Mouse (Mus musculus) kidney, postnatal 14 days (tissue): Measurements from ENCODE around the gene Tvp23b.

ENCODE experiments used
- DNase-seq: peaks from one replicate; pipeline ENCODE4 v3.0.0; 2022; ENCODE audit warnings: mixed read lengths

Tvp23b gene

DNA sequence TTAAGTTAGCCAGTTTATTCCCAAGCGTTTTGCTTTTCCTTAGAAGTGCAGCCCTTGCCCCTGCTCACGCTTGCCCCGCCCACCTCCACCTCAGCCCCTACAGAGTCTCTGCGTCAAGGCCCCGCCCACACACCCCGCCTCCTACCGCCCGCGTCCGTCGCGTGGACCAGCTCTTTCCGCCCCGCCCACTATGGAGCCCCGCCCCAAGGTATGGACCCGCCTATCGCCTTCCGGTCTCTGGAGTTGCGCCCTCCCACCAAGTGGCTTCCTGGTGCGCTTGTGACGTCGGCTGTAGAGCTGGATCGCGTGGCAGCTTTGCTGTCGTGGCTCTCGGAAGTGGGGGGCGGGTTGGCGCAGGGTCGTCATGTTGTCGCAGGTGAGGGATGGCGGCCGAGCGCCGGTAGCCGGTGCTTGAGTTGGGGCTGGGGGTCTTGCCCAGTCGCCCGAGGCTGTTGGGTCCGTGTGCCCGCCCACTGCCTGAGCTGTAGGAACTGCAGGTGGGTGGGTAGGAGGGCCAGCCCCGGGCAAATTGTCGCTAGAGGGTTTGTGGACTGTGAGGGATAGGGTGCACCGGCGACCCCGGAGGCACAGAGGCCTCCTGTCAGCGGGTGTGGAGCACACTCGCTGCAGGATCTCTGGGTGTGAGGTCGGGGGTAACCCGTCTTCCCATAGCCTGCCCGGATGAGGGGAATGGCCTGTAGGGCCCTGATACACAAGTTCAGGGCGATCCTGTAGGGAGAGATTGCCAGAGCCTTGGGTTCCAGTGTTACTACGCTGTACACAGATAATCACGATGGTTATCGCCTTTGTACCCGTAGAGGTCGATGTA is at the start of gene Tvp23b:
TSS of gene Tvp23b (plus strand) at position 236 of the 829 bp plus-strand sequence.
- peak; percentile 99 for DNase-seq

DNA sequence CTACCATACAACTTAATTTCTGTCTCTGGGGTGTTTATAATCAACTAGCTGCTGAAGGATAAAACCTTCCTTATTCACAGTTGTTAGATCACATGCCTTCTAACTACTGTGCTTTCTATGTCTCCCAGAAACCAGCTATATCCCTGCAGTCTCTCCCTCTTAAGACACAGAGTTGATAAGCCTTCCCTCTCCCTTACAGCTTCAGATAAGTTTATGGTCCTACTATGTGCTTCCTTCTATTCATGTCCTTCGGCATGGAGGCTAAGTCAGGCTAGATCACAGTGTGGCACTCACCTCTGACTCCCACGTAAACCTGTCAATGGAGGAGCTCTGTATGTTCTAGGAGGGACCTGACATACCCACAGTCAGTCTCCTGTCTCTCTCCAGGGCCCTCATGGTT is 48.9 kb upstream of the Tvp23b start:
- no peak for DNase-seq

DNA sequence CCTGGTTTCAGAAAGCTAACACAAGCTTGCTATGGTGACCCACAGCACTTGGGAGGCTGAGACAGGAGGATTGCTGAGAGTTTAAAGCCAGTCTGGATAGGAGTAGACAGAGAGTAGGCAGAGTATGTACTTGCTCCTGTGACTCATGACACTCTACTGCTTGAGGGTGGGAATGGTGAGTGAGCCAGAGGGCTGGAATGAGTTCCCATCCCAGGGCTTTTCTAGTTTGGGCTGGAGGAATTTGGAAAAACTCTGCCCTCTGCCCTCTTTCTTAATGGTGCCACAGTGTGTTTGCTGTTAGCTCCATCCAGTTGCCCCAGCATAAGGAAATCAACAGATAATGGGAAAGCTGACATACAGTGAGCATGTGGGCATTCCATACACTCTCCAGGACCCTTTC is 47.3 kb upstream of the Tvp23b start:
- DNase-seq = no peak

DNA sequence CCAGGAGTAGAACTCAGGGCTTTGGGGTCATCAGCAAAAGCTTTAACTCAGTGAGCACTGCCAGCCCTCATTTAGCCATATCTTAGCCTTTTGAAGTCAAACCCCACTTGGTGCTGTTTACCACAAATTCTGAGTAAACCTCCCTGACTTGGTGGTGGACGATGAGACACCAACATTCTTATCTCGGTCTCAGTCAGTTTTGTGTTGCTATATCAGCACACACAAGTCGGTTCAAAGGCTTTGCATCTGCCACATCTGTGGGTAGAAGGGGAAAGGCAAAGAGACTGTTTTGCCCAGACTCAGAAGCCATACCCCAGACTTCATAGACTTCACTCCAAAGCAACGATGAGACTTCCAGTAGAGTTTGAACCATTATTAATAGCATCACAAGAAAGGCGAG is 34.7 kb upstream of the Tvp23b start:
- DNase-seq = no peak

DNA sequence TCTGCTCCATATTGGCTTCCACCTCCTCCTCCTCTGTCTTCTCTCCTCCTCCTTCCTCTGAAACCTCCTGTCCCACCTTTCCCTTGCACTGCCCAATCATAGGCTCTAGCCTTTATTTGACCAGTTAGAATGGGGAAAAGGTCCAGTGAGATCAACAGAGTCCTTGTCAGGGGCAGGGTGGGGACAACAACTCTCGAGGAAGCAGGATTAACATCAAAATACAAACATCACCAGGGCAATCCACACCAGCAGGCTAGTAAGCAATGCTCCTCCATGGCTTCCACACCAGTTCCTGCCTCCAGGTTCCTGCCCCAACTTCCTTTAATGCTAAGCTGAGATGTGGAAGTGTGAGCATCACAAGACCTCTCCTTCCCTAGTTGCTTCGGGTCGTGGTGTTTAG is 33.5 kb upstream of the Tvp23b start:
- no peak for DNase-seq

DNA sequence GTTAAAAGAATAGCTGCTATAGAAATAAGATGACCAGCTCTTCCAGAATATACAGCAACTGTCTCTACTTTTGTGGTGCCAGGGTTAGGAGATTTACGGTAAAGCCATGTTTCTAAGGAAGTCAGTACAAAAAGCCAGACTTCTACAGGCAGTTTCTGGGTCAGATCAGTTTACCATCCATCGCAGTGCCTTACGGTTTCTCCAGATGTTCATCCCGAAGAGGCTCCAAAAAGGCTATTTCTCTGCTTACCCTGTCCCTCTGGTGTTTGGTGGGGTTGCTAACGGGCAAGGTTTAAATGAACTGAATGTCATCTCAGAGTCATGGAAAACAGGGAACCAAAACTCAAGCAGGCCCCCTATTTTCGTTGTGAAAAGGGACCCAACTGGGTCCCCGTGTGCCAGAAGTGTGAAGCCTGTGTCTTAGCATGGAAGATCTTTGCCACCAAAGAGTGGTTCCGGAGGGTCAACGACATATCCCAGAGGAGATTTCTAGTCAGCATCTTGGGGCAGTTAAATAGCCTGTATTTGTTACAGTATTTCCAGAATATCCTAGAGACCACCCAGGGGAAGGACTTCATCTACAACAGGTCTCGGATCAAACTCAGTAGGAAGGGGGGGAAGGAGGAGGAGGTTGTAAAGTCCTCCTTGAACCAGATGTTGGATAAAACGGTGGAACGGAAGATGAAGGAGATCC is 32.1 kb upstream of the Tvp23b start, which contains the start of gene Fbxw10:
TSS of gene Fbxw10 (plus strand) at position 109 of the 694 bp plus-strand sequence.
- DNase-seq = peak; percentile 30

DNA sequence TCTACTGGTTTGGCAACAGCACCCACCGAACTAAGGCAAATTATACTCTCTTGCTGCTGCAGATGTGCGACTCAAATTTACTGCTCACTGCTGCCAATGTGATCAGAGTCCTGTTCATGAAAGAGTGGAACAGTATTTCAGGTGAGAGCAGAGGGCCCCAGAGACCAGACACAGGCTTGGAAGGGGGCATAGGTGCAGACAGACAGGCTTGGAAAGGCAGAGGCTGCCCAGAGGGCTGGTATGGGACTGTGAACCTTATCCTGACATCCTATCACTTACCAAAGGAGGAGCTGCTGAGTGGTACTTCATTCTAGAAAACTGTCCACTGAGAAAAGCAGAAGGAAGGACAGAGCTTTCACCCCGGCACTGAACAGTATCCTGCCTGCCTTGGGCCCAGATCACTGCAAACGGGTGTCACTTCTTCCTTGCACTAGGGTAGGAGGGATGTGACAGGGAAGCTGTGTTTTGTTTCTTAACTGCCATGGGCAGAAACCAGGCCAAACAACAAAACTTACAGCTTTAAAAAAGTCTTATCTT is 31.5 kb upstream of the Tvp23b start:
- DNase-seq = no peak

DNA sequence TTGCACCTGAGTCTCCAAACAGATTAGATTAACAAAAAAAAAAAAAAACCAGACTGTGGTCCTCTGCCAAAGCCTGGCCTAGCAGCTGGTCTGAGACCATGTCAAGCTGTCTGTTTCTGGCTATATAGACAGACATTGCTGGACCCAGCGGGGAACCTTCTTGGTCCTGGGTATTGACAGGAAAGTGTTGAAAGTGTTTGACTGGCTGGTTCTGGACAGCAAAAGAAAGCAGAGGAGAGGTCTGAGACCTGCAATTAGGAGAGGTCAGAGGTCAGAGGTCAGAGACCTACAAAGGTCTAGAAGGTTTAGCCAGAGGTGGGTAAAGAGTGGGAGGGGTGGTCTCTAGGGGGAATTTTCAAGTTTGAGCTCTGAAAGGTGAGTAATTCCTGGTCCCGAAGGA is 31.0 kb upstream of the Tvp23b start:
- no peak for DNase-seq

DNA sequence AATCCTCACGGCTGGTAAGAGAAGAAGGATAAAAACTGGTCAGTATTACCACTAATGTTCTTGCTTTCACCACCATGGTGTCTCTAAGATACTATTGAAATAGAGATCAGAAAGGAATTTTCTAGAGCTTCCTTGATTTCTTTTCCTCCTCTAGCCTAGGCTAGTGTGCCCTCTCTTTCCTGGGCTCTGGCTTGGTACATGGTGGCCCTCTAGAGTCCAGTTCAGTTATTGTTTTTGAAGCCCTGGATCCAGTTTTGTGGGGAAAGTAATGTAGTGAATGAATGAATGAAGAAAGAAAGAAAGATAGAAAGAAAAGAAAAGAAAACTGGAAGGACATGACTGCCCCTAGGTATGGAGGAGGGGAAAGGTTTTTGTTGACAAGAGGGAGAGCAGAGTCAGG is 28.1 kb upstream of the Tvp23b start:
- peak; percentile 36 for DNase-seq

DNA sequence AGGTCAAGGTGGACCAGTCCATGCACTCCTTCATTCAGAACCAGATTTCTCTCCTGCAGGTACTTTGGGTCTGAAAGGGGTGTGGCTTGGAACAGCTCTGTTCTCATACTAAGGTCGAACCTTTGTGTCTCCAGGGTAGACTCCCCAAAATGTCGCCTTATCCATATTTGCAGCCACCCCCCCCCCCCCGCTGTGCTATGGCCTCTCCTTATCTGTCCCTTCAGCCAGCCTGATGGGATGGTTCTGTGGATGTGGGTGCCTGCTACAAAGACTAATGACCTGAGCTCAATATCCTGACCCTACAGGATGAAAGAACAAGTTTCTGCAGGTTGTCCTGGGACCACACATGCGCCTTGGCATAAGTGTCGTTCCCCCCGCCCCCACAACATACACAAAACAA is 25.9 kb upstream of the Tvp23b start:
- no peak for DNase-seq

DNA sequence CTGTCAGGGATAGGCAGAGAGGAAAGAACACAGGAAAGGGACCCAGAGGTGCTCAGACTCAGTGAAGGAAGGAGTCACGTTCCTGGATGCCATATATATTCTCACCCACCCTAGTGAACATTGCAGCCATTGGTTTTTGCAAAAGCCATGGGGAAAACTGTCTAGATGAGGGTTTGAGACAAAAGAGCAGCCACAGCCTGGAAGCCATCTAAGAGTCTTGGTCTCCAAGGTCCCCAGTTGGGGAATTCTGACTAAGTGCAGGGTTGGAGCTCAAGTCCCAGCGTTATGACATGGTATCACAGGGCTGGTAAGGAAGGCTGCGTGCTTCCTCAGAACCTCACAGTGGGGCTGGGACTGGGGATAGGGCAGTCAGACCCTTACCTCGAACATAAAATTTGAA is 13.7 kb upstream of the Tvp23b start:
- no peak for DNase-seq

DNA sequence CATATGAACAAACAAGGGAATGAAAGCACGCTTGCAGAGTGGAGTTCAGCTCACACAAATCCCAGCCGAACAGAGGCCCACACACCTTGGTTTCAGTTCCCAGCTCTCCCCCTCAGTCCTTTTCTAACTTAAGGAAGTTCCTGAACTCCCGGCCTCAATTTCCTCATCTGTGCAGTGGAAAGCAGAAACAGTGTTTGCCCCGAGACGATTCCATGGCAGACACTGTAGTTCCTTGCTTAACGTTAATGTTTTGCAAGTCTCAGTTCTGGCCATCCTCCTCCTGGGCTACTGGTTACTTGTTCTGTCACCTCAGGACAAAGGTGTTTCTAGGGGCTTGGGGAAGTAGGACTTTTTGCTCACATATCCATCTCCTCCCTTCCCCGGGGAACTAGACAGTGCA is 12.6 kb upstream of the Tvp23b start:
- DNase-seq = no peak

DNA sequence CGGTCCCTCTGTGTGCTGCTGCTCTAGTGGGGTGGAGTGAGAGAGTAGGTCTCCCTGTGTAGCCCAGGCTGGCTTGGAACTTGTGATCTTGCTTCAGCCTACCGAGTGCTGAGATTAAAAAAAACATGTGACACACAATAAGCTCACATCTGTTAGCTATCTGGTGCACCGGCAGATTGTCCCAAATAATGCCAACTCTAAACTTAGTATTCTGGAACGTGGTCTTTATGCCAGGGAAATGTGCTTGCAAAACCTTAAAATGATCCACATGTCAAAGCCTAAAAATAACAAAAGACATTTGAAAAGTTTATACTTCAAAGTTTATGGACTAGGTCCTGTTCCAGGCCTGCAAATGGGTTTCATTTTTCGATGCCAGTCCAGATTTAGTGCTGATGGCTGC is 10.1 kb upstream of the Tvp23b start:
- no peak for DNase-seq

DNA sequence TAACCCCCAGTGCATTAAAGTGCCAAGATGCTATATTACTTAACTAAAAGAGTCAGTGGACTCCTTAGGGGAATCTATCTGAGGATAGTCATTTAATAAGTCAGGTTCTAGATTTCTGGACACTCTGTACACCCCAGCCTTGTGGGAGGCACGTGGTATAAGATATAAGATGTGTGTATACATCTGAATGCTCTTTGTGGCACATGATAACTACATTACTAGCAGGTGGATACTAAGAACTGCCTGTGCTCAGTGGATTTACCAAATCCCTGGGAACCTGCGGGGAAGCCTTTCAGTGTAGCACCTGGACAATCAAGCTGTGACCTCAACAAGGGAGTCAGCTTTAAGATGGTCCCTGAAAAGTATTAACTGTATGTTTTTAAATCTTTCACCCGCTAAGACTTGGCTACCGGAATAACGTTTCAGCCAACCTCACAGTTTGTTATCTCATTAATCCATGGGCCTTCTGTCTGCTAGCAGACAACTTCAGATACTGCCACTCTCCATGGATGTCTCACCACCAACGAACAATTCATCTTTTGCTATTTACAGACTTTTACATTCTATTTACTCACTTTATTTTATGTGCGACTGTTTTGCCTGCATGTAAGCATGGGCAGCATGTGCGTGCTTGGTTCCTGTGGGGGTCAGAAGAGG is 9.4 kb upstream of the Tvp23b start:
- no peak for DNase-seq

DNA sequence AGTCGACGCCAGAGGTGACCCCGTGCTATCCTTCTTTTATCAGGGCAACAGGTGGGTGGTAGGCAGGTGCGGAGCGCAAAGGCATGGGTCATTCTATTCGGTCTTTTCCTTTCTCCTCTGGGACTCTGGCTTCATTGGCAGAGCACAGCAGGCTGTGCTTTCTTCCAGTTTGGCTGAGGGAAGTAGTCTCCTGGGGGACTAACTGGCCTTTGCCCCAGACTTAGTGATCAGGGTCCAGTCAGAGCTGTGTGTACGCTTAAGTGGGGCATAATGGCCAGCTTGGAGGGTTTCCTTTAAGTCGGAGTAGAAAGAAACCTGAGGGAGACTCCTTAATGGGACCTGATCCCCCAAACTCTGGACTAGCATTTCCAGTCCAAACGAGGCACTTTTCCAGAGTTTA is 5.8 kb upstream of the Tvp23b start:
- DNase-seq = no peak

DNA sequence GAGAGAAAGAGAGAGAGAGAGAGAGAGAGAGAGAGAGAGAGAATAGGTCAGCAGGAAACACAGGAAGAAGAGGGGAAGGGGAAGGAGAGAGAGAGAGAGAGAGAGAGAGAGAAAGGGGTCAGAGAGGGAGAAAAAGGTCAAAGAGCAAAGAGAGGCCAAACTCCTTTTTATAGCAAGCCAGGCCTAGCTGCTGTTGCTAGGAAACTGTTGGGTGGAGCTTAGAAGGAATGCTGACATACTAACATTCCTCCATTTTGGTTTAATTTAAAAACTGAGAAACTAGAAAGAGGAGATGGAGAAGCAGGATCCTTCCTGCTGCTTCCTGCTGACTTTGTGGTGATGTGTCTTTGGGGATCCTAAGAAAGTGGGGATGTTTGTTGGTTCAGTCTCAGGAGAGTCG is 3.6 kb upstream of the Tvp23b start:
- no peak for DNase-seq

DNA sequence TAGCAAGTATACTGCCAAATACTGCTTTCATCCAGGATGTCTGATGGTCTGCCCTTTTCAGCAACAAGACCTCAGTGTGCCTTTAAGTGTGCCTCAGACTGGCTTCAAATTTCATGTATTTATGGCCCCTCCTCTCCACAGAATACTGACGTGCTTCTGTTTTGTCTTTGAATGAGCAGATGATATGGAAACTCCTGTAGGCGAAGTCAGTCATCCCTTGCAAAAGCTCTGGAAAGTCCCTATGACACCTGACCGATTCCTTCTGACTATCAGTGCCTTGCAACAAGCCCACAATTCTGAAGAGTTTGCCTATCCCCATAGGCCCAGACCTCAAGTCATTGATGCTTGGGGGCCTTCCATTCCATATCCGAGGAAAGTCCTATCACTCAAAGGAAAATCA is 2.8 kb upstream of the Tvp23b start:
- DNase-seq = no peak

DNA sequence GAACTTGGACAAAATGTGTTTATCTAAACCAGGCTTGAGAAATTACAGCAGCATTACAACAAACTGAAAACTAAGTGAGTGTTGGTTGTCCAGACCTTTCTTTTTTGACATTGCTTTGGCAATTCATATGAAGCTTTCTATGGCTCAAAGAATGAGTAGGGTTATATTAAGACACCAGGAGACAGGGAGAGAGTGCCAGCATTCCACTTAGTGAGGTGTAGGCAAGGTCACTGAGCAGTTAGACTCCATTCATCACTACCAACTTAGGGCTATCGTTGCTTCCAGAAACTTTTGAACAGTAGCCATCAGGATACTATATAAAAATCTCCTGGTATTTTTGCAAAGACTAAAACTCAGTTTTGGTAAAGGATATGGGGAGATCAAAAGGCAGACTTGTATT is 1.9 kb upstream of the Tvp23b start:
- DNase-seq = no peak

DNA sequence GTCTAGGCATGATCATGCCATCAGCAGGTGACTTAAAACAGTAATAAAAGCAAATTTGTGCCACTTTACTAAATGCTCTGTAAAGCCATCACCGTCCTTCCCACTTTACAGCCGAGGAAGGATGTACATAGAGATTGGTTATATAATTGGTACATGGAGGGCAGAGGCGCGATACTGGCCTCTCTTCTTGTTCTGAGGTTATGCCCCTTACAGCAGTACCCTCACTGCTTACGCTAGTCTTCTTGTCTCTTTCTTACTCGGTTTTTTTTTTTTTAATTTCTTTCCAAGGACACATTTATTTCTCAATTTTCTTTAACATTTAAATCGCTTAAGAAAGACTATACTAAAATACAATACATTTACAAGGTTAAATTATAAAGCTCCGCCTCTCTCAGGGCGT is 527 bp upstream of the Tvp23b start:
- no peak for DNase-seq

DNA sequence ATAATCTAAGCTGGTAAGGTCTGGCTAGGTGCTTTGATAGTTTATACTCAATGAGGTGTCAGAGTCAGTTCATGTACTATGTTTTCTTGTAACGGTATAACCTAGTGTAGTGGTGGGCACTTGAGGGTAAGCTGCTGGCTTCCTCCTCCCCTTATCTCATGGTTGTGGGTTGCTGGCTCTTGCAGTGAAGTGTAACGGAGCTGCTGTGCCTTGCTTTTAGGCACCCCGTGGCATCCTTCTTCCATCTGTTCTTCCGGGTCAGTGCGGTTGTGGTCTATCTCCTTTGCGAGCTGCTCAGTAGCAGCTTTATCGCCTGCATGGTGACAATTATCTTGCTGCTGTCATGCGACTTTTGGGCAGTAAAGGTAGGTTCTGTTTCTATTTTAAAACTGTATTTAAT is 4.2 kb downstream of the Tvp23b start:
- no peak for DNase-seq

DNA sequence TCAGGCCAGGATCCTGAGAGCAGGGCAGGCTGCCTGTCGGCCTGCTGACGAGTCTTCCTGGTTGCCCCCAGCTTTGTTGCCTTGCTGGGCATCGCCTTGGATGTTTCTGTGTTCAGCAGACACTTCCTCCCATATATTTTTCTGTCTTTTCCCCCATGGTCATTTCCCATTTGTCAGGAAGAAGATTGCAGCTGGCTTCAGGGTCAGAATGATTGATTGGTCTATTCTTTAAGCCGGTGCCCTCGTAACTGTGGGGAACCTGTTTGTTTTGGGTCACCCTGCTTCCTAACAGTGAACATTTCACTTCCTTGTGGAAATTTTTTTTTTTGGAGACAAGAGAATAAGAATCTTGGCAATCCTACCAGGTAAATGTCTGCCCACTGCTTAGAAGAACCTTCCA is 6.1 kb downstream of the Tvp23b start:
- peak; percentile 33 for DNase-seq

DNA sequence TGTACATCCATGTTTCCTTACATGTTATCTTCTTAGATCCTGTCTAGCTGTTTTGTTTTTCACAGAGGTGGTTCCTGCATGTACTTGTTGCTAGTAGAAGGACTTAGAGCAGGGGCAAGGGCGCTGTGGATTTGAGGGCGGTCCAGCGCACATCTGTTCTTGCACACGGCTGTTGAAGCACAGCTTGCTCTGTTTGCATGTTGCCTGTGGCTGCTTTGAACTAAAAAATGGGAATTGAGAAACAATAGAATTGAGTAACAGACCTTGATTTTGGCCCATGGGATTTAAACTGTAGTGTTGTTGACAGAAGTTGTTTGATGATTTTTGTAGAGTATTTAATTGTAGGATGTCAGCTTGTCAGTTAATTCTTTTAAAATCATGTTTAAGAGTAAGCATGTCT is 11.5 kb downstream of the Tvp23b start:
- DNase-seq = no peak

DNA sequence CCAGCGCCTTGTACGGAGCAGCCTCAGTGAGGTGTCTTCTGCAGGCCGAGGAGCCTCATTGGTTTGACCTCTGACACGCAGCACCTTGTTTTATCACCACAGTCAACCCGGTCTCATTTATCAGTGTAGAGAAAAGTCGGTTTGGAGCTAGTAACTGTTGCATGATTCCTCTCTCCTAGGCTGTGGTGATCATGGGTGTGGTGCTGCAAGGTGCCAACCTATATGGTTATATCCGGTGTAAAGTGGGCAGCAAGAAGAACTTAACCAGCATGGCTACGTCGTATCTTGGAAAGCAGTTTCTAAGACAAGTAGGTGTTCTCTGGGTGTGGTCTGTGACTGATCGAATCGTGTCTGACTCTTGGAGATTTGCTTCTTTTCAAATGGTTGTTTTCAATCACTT is 12.5 kb downstream of the Tvp23b start:
- no peak for DNase-seq
